Mouse (Mus musculus) heart, postnatal 4 days (tissue): ENCODE results near the gene Rab8a. TPM values are rescaled to one million over a fixed set of nuclear protein-coding genes. Genes with fewer than 3 reads are reported as not detected.

ENCODE experiments used
- DNase-seq: peaks from one replicate; pipeline ENCODE4 v3.0.0; 2021
- total RNA-seq, 2 experiments: library from RNA; stranded (reverse); gene quantifications; 2 replicates each; pipeline ENCODE4 v1.2.3; 2021

Gene Rab8a
- total RNA-seq, 2 experiments from 2014 or later = 38.1 to 43.2 TPM

DNA sequence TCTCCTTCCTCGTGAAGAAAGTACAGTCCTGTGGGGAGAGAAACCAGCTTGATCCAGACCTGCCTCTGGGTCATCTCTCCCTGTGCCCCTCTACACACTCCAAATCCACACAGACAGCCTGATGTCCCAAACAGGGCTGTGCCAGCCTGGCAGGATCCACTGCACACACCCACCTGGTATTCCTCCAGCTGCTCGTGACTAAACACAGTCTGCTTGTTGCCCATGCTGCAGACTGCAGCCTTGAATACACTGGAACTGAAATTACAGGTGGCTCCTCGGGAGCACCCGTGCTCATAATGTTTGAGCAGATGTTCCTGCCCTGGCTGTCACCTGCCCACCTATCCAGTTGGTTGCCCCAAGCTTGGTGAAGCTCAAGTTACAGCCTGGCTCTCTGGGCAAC, 51.8 kb downstream of the Rab8a start, which contains the start of gene Cib3:
Gene Cib3 (minus strand): TSS at position 87 of the 400 bp plus-strand sequence.
- no peak for DNase-seq

DNA sequence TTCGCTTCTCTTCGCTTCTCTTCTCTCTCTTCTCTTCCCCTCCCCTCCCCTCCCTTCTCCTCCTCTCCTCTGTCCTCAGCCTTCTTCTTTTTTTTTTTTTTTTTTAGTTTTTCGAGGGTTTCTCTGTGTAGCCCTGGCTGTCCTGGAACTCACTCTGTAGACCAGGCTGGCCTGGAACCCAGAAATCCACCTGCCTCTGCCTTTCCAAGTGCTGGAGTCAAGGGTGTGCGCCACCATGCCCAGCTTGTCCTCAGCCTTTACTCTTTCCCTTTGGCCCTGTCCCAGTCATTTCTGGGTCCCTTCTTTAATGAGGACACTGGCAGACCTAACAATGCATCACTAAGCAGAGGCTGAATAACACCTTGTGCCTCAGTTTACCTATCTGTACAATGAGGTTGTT, 52.5 kb downstream of the Rab8a start, which contains the start of gene Gm11034:
Gene Gm11034 (minus strand): TSS at position 101 of the 400 bp plus-strand sequence.
- DNase-seq = no peak

GRCm38 (mm10) chr8:72215060-72215459, 54.1 kb downstream of the Rab8a start:
- DNase-seq = peak; percentile 10

DNA sequence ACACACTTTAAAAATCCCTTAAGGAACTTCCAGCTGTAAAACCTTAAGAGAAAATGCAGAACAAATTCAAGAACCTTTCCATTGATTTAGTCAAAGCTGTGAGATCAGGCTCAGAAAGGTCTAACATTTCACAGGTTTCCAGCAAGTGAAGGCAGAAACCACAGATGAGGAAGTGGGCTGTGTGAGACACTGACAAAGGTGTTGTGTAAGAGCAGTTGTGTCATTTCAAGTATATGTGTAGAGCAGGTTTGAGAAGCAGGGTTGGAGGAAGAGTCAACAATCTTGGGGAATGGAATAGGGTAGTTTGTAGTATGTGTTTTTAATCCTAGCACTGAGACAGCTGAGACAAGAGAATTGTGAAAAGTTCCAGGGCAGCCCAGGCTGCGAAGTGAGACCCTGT, 54.9 kb downstream of the Rab8a start:
- no peak for DNase-seq

DNA sequence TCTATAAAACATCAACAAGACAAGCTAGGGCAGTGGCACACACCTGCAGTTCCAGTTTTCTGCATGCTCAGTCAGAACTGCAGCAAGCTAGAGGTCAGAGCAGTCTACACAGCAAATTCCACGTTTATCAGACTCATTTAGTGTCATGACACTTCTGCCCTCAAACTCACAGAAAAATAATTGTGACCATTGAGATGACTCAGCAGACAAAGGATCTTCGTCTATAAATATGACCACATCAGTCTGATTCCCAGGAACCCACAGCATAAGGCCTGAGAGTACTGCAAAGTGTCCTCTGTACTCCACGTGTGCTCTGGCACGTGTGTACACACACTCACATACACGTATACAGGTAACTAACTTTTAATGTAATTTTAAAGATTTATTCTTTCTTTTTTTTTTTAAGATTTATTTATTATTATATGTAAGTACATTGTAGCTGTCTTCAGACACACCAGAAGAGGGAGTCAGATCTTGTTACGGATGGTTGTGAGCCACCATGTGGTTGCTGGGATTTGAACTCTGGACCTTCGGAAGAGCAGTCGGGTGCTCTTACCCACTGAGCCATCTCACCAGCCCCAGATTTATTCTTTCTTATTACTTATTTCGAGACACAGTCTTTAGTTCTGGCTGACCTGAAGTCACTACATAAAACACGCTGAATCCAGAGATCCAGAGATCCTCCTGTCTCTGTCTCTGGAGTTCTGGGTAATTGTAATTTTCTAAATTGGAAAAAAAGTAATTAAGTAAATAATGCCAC, 58.0 kb downstream of the Rab8a start:
- no peak for DNase-seq

- DNase-seq = peak; percentile 92
Measured at GRCm38 (mm10) chr8:72219541-72220363, 58.8 kb downstream of the Rab8a start, which contains the start of gene Fam32a. Gene Fam32a (plus strand): TSS chr8:72219730.

- no peak for DNase-seq
Measured at GRCm38 (mm10) chr8:72220758-72221157, 59.8 kb downstream of the Rab8a start.

GRCm38 (mm10) chr8:72222656-72223055, 61.7 kb downstream of the Rab8a start:
- DNase-seq = no peak

Other genes with a start within 250 kb of the Rab8a start
- gene Zfp961, start 210.2 kb upstream of the Rab8a start, total RNA-seq = 10 to 100 TPM in 1 of 2 experiments, 1 to 10 TPM in 1; 8.8 to 12.3 TPM
- gene Cyp4f18, start 151.6 kb upstream of the Rab8a start, total RNA-seq = under 1 TPM; 0.21 to 0.38 TPM
- not detected for gene Olfr372, start 120.0 kb upstream of the Rab8a start, total RNA-seq
- gene Olfr373, start 78.0 kb upstream of the Rab8a start, total RNA-seq = not detected
- gene Olfr374, start 54.2 kb upstream of the Rab8a start, total RNA-seq = not detected
- gene Tpm4, start 26.2 kb upstream of the Rab8a start, total RNA-seq = 100 to 1,000 TPM; 269 to 284 TPM
- under 1 TPM in 1 of 2 experiments, not detected in 1; 0.14 TPM for gene Hsh2d, start 28.4 kb downstream of the Rab8a start, total RNA-seq
- gene Cib3, start 51.6 kb downstream of the Rab8a start, total RNA-seq = not detected
- gene Gm11034, start 52.4 kb downstream of the Rab8a start, total RNA-seq = not detected
- 10 to 100 TPM; 25.4 to 26.5 TPM for gene Fam32a, start 58.5 kb downstream of the Rab8a start, total RNA-seq
- 10 to 100 TPM; 66.5 to 71.7 TPM for gene Ap1m1, start 78.8 kb downstream of the Rab8a start, total RNA-seq
- 10 to 100 TPM; 34.9 to 36.3 TPM for gene Gm10282, start 144.1 kb downstream of the Rab8a start, total RNA-seq
- gene Klf2, start 157.8 kb downstream of the Rab8a start, total RNA-seq = 10 to 100 TPM; 65.3 to 68.2 TPM